ENCODE assay signal across 8 mouse cellular contexts in genomic region chr11:120457772-120458751, GRCm38 (mm10). TPM values are rescaled to one million over a fixed set of nuclear protein-coding genes. Genes with fewer than 3 reads are reported as not detected.
A peak's percentile ranks its signal among the peaks of the same experiment; 100 is the strongest.
DNase-seq lines count a peak whose midpoint lies in the region; ATAC-seq and TF ChIP-seq lines count a peak whose summit lies in the region.

Gene Oxld1 (minus strand): TSS chr11:120458068.
Gene Ccdc137 (plus strand): TSS chr11:120458115.

- peak within 1 kb of the TSS; percentile 87 for H3K27ac ChIP-seq in cortical plate, adult 2 months (ENCODE audit: insufficient read depth, low read length)
- H3K27ac ChIP-seq in gastrocnemius, adult 2 months, result peak within 1 kb of the TSS; percentile 94
- H3K27ac ChIP-seq in hindbrain, embryonic 16.5 days (ENCODE audit: low read depth, low read length), result peak within 1 kb of the TSS; percentile 86
- H3K27ac ChIP-seq in left cerebral cortex, adult 2 months, result peak within 1 kb of the TSS; percentile 97

- no peaks in the 10 kb centered on the region for H3K27me3 ChIP-seq in hindbrain, embryonic 16.5 days (replicated peaks; ENCODE audit: control insufficient read depth, insufficient read depth, low read length)

- peak; percentile 87 for TF ChIP-seq POLR2A in cortical plate, adult 2 months (IDR thresholded peaks at IDR 0.05; ENCODE audit: extremely low read depth, insufficient read depth, low read length)

- peak; percentile 81 to 94 for DNase-seq in adrenal gland, adult (ENCODE audit: inconsistent age in 2 of 2, low spot score in 1 of 2)
- DNase-seq in gastrocnemius, adult 2 months, result peak; percentile 86
- DNase-seq in left cerebral cortex, adult 2 months (ENCODE audit: extremely low spot score in 1 of 2, low spot score in 2 of 2), result peak; percentile 69 to 75
- peak; percentile 86 to 90 for DNase-seq in right cerebral cortex, postnatal 10 days (ENCODE audit: low spot score in 2 of 2)
- DNase-seq in urinary bladder, postnatal 14 days (ENCODE audit: low spot score), result peak; percentile 71

- TF ChIP-seq CTCF in cortical plate, adult 2 months (IDR thresholded peaks at IDR 0.05; ENCODE audit: extremely low read depth, insufficient read depth, low read length), result no peak
- TF ChIP-seq CTCF in gastrocnemius, adult 2 months (IDR thresholded peaks at IDR 0.05), result no peak
- no peak for TF ChIP-seq CTCF in left cerebral cortex, adult 2 months (IDR thresholded peaks at IDR 0.05)

- intact Hi-C loops in gastrocnemius, adult 2 months (cut with DNase I), result no loop called here
- intact Hi-C loops in left cerebral cortex, adult 2 months (cut with DNase I), result loop anchor here (1.0 kb wide), 1 partner anchor 26 kb away; the partner anchor contains the start of gene Mrpl12

- ATAC-seq in hindbrain, embryonic 16.5 days, result peak; percentile 93
- ATAC-seq in megakaryocyte, adult 5-6 weeks (ENCODE audit: poor library complexity, severe bottlenecking), result peak; percentile 96

- no peaks in the 10 kb centered on the region for H3K9me3 ChIP-seq in hindbrain, embryonic 16.5 days (ENCODE audit: control insufficient read depth, low read length)

- H3K4me3 ChIP-seq in cortical plate, adult 2 months (ENCODE audit: insufficient read depth, low read length), result peak within 1 kb of the TSS; percentile 98
- H3K4me3 ChIP-seq in gastrocnemius, adult 2 months, result peak within 1 kb of the TSS; percentile 98
- H3K4me3 ChIP-seq in hindbrain, embryonic 16.5 days (ENCODE audit: low read length), result peak within 1 kb of the TSS; percentile 88
- H3K4me3 ChIP-seq in left cerebral cortex, adult 2 months, result peak within 1 kb of the TSS; percentile 97

- peaks cover 8% of the 10 kb centered on the region; the same call in 1 of the 2 replicates for H3K36me3 ChIP-seq in hindbrain, embryonic 16.5 days (ENCODE audit: control insufficient read depth, insufficient read depth, low read length)

- peaks cover 1% of the 10 kb centered on the region; the same call in 1 of the 2 replicates for H3K4me1 ChIP-seq in cortical plate, adult 2 months (ENCODE audit: control insufficient read depth, insufficient read depth, low read length)
- peaks cover 18% of the 10 kb centered on the region for H3K4me1 ChIP-seq in hindbrain, embryonic 16.5 days (ENCODE audit: control insufficient read depth, insufficient read depth, low read depth, low read length)

- H3K4me2 ChIP-seq in hindbrain, embryonic 16.5 days (ENCODE audit: low read length), result peak within 1 kb of the TSS; percentile 93

- WGBS in hindbrain, embryonic 16.5 days, result 5% methylated on average over 59 of the region's 62 CpGs

- peak within 1 kb of the TSS; percentile 98 for H3K9ac ChIP-seq in hindbrain, embryonic 16.5 days (ENCODE audit: low read depth, low read length)

RNA-seq across cellular contexts. Expression of gene Oxld1, which starts in this region (rescaled TPM):
- polyA plus RNA-seq in cortical plate, adult 2 months (2012; rRNA removed), result 15.0 and 17.4 TPM in 2 replicates
- total RNA-seq in gastrocnemius, adult 2 months (2021), result 10 to 100 TPM; 19.1 to 31.8 TPM
- 10.8 and 15.8 TPM in 2 replicates for polyA plus RNA-seq in hindbrain, embryonic 16.5 days (2015; fragmentation: Nextera tagmentation; extraction: Ambion mirVana)
- total RNA-seq in left cerebral cortex, adult 2 months (2021), result 10 to 100 TPM; 13.8 to 15.8 TPM
- total RNA-seq in megakaryocyte, adult 5-6 weeks (2015), result 6.2 and 7.7 TPM in 2 replicates
- 4.2 and 6.8 TPM in 2 replicates for total RNA-seq in megakaryocyte, adult 5-6 weeks (2017)

RNA-seq across cellular contexts. Expression of gene Ccdc137, which starts in this region (rescaled TPM):
- 27.6 and 28.5 TPM in 2 replicates for polyA plus RNA-seq in cortical plate, adult 2 months (2012; rRNA removed)
- total RNA-seq in gastrocnemius, adult 2 months (2021), result 1 to 10 TPM; 5.2 to 7.2 TPM
- 23.5 and 25.9 TPM in 2 replicates for polyA plus RNA-seq in hindbrain, embryonic 16.5 days (2015; fragmentation: Nextera tagmentation; extraction: Ambion mirVana)
- 10 to 100 TPM; 28.4 to 28.5 TPM for total RNA-seq in left cerebral cortex, adult 2 months (2021)
- total RNA-seq in megakaryocyte, adult 5-6 weeks (2015), result 5.8 and 6.2 TPM in 2 replicates
- 5.9 and 36.8 TPM in 2 replicates for total RNA-seq in megakaryocyte, adult 5-6 weeks (2017)

Comparison
In these comparisons a context has a peak if more than half of its experiments do, and no peak if none do; other contexts are left out.
1. Peak in every context shown above with its lines: DNase-seq, ATAC-seq, H3K4me3 ChIP-seq and H3K27ac ChIP-seq.